Mouse (Mus musculus) liver (tissue): ENCODE measurements around the gene Spon1.

Experiments used
- DNase-seq: peaks from one replicate; pipeline ENCODE4 v3.0.0-alpha.2; 2020; ENCODE audit warnings: mixed read lengths

Gene Spon1

DNA sequence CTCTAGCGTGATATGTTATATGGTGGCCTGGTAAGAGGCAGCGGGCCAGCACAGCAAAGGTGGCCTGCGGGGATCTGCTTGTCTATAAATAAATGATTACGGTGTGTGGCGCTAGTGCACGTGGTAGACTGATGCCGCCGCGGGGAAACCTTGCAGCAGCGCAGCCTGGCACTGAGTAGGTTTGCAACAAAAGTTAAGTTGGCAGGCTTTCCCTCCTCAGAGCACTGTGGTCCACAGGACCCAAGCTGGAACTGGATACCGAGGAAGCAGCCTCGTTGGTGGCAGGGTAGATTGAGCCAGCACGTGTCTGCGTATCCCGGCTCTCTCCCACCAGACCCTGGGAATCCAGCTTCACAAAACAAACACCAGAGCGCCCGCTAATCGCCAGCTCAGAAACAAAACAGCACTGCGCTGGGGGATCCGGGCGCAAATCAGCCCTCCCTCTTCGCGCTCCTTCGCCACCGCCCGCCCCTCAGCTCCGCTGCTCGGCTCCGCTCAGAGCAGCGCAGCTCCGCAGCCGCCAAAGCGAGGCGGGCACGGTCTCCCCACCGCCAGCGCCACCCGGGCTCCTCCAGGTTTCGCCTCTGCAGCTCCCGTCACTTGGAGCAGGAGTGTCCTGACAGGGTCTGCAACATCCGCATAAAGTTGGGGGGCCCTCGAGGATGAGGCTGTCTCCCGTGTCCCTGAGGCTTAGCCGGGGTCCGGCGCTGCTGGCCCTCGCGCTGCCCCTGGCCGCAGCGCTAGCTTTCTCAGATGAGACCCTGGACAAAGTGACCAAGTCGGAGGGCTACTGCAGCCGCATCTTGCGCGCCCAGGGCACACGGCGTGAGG, at the start of gene Spon1:
TSS of gene Spon1 (plus strand) at position 332 of the 831 bp plus-strand sequence.
- DNase-seq: peak; percentile 15

DNA sequence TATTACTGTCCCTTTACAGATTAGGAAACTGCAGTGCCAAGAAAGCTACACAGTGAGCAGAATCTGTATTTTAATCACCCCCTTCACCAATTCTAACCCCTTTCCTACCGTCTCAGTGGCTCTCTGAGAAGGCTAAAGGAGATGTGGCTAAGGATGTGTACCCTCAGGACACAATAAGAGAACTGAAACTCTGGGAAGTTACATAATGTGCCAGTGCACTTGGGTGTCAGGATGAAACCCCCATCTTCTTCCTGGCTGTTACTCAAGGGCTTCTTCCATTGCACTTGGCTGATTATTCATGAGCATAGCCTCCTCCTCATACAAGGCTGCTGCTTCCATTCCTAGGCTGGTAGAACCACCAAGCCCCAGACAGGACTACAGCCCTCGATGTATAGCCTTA, 43.8 kb upstream of the Spon1 start:
- no peak for DNase-seq

DNA sequence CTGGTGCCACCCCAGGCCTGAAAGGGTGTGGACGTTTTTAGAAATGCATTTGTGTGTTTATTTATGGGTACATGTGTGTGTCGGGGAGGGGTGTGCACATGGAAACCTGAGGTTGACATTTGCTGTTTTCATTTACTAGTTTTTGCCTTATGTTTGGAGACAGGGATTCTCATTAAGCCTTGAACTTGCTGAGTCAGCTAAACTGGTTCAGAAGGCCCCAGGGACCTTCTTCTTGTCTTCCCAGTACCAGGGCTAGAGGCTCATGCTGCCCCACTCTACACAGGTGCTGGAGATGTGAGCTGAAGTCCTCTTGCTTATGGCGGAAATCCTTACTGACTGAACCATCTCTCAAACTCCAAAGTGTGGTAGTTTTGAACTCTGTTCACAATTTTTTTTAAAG, 41.9 kb upstream of the Spon1 start:
- DNase-seq: no peak

DNA sequence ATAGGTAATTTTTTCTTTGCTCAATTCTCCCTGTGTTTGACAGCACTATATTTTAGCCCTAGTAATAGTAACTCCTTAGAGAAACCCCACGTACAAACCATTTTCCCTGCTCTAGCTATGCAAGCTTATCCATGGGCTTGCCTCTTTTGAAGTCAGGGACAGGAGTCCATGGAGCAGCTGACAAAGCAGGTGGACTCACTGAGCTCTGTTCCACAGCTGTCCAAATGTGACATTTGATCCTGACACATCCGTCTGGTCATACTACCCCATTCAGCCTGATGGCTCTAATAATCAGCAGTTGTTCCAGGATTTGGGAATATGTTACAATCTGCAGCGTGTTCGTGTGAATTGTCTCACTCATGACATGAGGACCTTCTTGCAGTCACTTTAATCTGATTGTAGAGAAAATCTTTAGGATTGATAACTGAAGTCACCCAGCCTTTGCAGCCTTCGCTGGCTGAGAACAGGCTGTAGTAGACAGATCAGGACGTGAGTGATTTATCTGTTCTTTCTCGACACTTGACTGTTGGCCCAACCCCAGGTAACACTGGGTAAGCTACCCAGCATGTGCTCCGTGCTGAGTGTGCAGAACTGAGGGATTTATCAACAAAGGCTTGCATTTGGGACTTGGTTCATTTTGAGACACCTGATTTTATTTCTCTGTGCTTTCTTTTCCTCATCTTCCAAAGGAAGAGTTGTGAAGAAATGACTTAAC, 37.6 kb upstream of the Spon1 start:
- DNase-seq: no peak

DNA sequence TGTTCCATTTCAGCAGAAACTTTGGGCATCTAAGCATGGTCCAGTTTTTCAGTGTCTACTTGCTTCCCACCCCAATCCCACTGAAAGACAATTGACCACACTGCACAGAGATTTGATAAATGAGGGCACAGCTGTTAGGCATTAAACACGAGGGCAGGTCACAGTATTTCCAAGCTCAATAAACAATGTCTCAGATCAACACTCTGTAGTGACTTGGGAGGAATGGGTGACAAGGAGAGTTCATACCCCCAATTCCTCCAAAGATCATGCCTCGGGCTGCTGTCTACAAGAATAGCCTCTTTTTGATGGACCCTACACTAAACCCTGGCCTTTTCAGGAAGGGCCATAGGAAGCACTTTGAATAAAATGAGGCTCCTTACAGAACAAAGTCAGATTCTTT, 36.9 kb upstream of the Spon1 start:
- DNase-seq: no peak

DNA sequence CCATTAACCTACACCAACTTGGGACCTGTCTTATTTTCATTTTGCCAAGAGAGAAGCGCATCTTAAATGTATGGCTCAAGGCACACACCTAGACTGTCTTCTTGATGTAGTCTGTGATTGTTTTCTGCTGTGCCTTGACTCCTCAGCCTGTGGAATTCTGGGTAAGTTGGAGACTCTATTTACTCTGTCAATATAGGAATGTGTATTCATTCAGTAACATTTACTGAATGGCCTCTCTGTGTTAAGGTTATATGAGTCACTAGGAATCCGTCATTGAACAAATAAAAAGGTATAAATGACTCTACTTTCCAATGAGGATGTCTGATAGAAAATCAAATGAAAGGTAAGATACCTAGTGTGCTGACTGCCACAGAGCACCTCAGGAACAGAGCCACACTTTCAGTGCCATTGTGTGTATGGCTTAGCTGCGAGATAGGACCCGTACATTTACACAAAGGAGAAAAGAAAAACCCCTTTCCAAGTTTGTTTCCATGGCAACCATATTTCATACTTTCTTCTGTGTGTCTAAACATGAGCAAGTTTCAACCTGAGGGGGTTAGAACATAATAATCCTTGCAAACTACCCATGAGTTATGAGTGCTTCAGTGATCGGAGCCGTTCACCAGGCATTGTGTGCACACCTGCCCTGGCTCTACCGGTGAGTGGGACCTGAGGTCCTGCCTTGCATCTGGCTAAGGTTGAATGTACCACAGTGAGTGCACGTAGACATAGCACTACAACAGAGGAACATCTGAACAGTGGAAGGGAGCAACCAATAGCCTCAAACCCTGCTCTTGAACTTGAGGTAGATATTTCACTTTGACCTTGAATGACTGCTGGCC, 35.2 kb upstream of the Spon1 start:
- DNase-seq: no peak

DNA sequence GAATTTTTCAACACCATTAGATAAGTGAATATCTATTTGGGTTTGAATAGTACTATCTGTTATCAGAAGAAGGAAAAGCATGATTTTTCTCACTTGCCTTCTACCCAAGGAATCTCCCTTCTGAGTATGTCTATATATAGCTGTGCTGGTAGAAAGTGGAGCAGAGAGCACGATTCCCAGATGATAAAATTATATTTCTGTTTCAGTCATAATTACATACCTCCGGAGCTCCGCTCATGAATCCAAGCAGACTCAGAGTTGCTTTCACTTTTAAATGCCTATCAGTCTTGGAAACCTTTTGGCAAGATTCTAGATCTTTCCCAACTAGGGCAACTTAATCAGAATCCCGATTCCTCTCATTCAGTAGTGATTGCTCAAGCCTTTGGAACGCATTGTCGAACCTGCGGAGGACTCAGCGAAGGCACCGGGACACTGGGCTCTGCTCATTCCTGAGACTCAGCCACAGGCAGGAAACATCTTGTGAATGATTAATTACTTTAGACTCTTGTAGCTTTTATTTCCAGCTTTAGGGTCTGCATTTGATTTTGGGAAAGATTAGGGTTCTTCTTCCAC, 27.9 kb upstream of the Spon1 start:
- DNase-seq: no peak

DNA sequence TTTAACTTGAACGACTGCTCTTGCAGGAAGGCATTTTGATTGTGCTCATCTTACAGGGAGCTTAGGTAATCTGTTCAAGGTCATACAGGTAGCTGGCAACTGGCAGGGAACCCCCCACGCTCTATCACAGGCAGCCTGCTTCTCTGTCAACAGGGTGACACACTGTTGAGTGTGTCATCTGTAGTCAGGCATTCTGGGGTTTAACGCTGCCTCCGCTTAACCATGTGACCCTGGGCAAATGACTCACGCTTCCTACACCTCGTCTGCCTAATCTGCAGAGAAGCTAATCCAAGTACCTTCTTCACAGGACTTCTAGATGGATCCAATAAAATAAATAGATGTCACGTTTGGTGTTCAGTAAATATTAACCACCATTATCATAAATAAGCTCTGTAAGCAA, 26.6 kb upstream of the Spon1 start:
- no peak for DNase-seq

DNA sequence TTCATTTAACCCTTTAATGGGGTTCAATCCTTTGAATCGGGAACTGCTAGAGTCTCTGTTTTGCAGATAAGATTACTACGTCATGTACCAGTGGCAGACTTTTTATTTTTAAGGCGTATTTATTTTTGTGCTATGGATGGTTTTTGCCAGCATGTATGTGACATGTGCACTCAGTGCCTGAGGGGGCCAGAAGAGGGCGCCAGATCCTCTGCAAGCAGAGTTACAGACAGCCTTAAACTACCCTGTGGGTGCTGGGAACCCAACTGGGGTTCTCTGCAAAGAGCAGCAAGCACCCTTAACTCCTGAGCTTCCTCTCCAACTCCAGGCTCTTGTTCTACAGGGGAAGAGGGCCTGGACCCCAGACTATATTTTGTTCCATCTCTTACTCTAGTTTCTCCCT, 23.2 kb upstream of the Spon1 start:
- no peak for DNase-seq

DNA sequence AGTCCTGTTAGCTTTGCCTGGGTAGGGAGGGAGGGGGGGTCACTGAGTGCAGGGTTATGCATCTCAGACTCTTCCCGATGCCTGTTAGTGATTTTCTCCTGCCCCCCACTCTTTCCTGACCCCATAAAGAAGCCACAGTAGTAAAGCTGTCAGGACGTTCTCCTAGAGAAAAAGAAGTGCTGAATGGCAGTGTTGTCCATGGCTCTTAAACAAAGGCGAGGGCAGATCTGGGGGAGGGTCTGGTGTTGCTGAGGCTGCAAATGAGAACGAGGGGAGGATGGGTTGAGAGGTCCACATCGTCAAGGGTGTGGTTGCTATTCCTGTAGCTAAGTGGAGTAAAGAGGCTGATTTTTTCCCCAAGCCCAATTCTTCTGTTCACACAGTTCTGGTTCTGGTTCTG, 21.8 kb upstream of the Spon1 start:
- DNase-seq: no peak

DNA sequence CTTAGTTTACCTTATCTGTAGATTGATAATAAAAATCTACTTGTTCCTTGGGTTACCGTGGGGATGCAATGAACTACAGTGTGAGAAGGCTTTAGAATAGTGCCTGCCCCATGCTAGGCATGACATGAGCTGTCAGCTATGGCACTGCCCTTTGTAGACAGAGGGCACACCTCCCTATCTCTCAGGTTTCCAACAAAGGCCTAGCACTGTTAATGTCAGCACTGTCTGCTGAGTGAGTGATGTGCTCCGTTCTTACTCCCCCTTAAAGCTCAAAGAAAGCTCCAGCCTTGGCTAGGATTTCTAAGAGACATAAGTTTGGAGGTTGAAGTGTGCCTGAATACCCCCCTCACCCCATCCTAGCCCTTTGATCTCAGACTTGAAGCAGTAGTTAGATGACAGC, 9.2 kb upstream of the Spon1 start:
- DNase-seq: no peak

DNA sequence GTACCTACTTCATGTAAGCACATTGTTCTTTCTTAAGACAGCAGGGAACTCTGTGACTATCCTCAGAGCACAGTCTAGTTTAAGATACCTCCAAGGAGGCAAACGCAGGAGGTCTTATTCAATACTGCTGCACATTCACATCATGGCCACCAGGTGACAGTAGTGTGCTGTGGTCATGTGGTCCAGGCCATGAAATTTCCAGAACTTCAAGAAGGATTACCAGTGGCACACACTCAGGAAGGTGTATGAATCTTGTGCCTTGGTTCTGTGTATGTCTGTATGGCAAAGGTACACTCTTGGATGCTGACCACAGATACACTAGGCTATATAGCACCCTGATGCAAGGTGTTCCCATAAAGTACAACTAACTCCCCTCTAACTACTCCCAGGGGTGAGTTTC, 6.6 kb upstream of the Spon1 start:
- DNase-seq: peak; percentile 19

DNA sequence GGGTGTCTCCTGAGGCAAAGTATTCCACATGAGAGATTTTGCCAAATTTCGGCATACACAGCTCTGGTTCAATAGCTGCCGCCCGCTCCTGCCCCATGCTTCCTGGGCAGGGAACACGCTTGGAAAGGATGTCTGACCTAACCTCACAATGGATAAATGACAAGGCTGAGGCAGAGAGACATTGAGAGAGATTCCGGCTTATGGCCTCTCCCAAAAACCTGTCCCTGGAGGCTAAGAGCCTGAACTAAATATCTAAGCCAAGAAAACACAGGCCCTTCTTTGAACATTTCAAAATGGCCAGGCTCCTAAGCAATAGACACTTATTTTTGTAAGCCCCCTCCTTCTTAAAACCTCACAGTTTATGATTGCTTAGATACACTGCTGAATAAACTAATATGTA, 665 bp upstream of the Spon1 start:
- DNase-seq: no peak

DNA sequence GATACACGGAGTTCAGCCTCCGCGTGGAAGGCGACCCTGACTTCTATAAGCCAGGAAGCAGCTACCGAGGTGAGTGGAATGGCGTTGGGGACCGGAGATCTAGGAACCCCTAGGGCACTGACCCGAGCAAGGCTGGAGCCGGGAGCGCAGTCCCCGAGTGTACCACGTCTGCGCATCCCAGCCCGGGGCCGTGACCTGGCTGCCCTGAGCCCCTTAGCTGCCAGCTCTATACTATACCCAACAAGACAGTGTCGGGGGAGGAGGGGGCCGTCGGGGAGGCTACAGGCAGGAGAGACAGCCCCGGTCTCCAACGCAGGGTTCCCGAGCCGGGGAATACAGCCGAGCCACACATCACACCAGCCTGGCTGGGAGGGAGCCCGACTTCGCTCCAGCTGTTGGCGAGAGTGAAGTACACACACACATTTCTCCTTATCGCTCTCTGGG, 722 bp downstream of the Spon1 start:
- DNase-seq: no peak

DNA sequence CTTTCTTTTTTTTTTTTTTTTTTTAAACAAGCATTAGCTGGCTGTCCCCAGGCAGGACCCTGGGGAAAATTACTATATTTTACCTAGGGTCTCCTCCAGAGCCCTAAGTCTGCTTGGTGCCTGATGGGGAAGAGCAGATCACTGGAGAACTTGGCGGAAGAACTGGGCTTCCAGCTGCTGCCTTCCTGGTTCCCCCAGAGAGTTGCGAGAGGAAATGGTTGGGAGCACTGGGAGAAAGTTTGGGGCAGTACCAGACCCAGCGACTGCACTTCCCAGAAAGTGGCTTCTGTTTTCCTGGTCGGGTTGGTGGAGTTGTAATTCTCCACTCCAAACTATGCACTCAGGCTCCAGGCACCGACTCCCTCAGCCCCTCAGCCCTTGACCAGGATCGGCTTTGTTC, 1.7 kb downstream of the Spon1 start:
- no peak for DNase-seq

DNA sequence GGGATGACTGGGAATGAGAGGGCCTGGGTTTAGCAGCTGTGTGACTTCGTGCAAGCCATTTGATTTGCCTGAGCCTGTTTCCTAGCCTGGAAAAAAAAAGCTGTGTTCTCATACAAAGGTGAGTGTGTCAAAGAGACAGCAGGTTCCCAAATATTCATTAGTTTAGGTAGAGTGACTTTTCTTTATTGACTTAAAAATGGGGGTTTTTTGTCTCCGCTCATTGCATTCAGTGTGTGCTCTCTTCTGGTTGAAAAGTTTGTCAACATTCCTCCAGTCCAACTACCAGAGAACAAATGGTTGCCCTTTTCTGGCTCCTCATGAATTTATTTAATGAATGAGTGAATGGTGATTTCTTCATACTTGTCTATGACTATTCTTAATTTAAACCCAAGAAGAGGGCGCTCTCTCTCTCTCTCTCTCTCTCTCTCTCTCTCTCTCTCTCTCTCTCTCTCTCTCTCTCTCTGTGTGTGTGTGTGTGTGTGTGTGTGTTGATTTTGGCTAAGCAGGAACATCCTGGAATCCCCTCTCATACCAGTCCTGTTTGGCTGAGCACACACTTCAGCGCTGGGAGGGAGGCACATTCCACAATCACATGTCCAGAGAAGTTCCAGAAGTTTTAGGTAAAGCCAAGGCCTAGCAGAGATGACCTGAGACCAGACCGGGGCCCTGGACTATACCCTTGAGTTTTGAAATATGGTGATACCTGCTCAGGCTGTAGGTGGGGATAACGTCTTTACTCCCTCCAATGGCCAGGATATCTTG, 2.6 kb downstream of the Spon1 start:
- DNase-seq: no peak

DNA sequence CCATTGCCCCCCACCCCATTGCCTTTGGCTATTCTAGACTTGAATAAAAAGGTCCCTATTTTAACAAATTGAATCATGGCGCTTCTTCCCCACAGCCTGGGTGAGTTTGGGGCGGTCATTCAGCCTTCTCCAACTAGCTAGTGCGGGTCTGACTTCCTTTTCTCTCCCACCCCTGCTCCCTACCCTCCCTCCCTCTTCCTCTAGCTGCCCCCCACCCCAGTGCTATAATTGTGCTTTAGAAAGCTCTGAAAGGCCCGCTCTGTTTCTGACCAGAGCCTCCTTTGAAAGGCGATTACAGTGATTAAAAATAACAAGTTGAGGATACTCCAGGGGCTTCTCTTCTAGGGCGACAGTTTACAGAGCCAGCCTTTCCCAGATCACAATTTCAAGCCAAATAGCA, 3.5 kb downstream of the Spon1 start:
- DNase-seq: no peak

DNA sequence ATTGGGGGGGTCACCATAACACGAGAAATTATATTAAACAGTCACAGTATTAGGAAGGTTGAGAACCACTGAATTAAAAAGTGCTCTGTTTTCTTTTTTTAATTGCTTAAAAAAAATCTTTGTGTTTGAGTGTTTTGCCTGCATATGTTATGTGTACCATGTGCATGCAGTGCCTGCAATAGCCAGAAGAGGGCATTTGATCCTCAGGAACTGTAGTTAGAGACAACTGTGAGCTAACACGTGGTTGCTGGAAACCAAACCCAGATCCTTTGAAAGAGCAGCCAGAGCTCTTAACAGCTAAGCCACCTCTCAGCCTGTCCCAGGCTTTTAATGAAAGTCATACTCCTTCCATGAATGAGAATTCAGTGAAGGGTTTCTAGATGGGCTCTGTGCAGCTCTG, 6.3 kb downstream of the Spon1 start:
- no peak for DNase-seq

DNA sequence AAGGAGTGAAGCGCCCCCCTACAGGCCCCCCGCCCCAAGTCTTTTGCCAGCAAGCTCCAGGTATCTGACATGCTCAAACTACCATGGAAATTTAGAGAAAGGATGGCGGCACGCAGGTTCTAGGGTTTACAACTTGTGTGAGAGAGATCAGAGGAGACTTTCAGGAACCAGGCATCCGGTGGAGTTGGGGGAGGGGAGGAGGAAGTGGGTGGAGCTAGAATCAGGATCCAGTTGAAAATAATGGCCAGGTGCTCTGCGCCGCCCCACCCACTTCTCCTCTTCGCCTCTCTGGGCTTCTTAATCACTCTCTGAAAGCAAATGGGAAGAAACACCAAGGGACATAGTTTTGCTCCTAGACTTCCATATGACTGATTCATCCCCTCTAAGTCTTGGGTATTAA, 7.6 kb downstream of the Spon1 start:
- no peak for DNase-seq

DNA sequence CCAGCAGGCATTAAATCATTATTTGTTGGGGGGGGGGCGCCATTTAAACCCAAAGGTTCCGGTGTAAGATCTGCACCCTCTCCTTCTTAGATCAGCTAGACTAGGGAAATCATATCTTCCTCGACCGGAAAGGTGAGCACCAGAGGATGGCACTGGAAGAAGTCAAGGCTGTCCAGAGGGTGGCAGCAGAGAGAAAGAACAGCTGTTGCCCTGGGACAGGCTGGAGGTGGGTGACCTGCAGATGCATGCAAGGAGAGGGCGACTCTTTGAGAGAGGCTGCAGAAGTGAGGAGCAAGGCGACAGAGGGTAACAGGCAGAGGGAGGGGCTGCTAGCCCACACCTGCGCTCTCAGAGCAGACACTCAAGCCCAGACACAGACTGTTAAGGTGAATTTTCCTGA, 8.2 kb downstream of the Spon1 start:
- peak; percentile 50 for DNase-seq

DNA sequence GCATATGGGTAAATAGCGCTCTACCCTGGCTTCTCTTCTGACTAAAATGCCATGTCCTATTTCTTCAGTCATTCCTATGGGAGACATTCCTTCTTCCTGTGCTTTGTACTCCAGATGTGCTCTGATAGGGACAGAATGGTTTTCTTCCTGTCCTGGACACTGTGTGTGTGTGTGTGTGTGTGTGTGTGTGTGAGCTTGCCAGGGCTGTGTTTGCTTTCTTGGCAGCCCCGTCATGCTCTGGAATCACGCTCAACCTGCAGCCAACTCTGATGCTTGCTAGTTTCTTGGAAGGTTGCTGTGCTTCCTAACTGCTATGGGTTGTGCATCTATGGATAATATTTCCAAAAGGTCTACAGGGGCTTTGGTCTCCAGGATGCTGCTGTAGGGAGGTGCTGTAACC, 9.1 kb downstream of the Spon1 start:
- no peak for DNase-seq

DNA sequence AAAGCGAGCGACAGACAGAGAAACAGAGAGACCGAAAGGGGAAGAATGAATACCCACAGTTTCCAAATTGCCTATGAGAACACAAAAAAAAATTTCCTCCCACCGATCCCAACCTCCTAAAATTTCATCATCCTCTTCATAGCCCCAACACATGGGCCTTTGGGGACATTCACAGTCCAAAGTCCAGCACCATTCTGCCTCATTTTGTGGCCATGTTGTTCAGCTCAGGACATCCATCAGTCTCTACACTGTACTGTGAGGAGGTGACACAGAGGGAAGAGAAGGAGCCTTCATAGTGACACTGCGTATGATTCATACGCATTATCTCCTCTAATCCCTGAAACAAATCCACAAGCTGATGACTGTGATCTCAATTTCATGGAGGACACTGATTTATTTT, 12.7 kb downstream of the Spon1 start:
- no peak for DNase-seq
